Mouse (Mus musculus): ENCODE data around the gene Sacs. TPM values are rescaled to one million over a fixed set of nuclear protein-coding genes. Genes with fewer than 3 reads are reported as not detected.

The Sacs gene
- polyA plus RNA-seq, 1 experiment from 2014 or later: 5.7 TPM

DNA sequence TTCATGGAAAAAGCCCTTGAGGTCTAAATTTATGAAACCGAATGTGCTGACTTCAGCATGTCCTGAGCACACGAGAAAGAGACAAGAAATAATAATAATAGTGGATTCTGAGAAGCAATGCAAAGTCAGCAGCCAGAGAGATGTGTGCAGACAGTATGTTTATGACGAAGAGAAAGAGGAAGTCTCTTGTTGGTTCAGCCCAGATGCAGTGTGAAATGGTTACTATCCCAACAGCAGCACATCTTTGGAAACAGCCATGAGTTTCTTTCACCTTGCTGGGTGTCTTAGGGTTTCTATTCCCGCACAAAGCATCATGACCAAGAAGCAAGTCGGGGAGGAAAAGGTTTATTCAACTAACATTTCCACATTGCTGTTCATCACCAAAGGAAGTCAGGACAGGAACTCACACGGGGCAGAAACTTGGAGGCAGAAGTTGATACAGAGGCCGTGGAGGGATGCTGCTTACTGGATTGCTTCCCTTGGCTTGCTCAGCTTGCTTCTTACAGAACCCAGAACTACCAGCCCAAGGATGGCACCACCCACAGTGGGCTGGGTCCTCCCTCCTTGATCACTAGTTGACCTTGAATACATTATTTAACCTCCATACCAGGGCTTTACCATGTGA, 140.5 kb downstream of the Sacs start:
- CTCF ChIA-PET: interaction anchor here (1.9 kb wide), 1 partner anchor 16 kb away, joined by 9 read pairs; no protein-coding TSS in a partner anchor

DNA sequence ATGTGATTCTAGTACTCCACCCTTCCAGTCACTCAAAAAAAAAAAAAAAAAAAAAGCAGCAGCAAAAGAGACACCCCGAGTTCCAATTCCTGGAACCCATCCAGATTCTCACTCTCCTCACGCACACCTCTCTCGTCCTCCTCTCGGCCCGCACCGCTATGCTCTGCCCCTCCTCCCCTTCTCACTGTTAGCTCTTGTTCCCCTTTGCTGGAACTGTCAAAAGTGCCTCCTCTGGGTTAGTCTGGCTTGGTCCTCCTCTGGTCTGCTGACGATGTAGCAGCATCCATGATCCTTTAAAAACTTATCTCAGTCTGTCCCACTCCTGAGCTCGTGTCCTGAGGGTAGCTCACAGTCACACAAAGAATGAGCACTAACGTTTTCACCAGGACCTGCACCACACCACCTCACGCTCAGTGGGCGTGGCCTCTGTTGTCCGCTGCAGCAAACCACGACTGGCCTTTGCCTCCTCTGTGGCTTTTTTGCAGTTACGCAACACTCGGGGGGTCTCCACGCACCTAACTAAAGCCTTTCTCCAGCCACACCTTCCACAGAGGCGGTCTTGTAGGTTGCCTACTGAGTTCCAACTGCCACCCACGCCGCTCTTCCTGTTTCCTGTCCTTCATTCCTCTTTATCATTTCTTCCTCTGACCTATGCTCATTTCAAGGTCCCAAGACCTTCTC, 150.5 kb downstream of the Sacs start:
- no peaks in the 10 kb centered on the region for H3K27me3 ChIP-seq
- DNase-seq (ENCODE audit: low read depth, low spot score): no peak
- no peak for TF ChIP-seq CTCF (IDR thresholded peaks at IDR 0.05)
- no peak for ATAC-seq
- POLR2A ChIA-PET: interaction anchor here (0.6 kb wide), 1 partner anchor 116 kb away, joined by 4 read pairs; no protein-coding TSS in a partner anchor
- CTCF ChIA-PET: interaction anchor here (2.4 kb wide), 1 partner anchor 46 kb away, joined by 7 read pairs; no protein-coding TSS in a partner anchor
- in situ Hi-C loops (cut with MboI; ENCODE audit: low pct_unique_long_range_greater_than_20kb): no loop called here

More for the DNA sequence above, 140.5 kb downstream of the Sacs start:
- in situ Hi-C loops (cut with MboI; ENCODE audit: low pct_unique_long_range_greater_than_20kb): no loop called here
- POLR2A ChIA-PET: no interaction called here
- DNase-seq (ENCODE audit: low read depth, low spot score) (no peak), ATAC-seq (no peak)
- no peaks in the 10 kb centered on the region for H3K27me3 ChIP-seq
- no peak for TF ChIP-seq CTCF (IDR thresholded peaks at IDR 0.05)

Other genes with a start within 250 kb of the Sacs start
- 0.49 TPM for gene Tnfrsf19, start 92.0 kb upstream of the Sacs start, polyA plus RNA-seq (2021)
- not detected for gene Sgcg, start 120.0 kb downstream of the Sacs start, polyA plus RNA-seq (2021)
- gene Arl11, start 171.3 kb downstream of the Sacs start, polyA plus RNA-seq (2021): not detected
- 4.0 TPM for gene Ebpl, start 222.0 kb downstream of the Sacs start, polyA plus RNA-seq (2021)

Measured in Patski (cell line).